Mouse (Mus musculus): Measurements from ENCODE around the gene Klhl7.

GRCm38 (mm10) chr5:24078420-24079179, 21.8 kb upstream of the Klhl7 start:
- no peak for TF ChIP-seq CTCF (IDR thresholded peaks at IDR 0.05; ENCODE audit: extremely low read depth, insufficient read length, insufficient replicate concordance, low read depth, low read length)
- TF ChIP-seq POLR2A (IDR thresholded peaks at IDR 0.05; ENCODE audit: low read depth, low read length) = no peak

Data from small intestine, adult 2 months (tissue).